Mouse (Mus musculus): Measurements from ENCODE around the gene Cacna2d2.

Cacna2d2 gene

GRCm38 (mm10) chr9:107493511-107493910, 94.1 kb downstream of the Cacna2d2 start:
- TF ChIP-seq GATA4 (IDR thresholded peaks at IDR 0.05; ENCODE audit: insufficient replicate concordance, low read length), result no peak

DNA sequence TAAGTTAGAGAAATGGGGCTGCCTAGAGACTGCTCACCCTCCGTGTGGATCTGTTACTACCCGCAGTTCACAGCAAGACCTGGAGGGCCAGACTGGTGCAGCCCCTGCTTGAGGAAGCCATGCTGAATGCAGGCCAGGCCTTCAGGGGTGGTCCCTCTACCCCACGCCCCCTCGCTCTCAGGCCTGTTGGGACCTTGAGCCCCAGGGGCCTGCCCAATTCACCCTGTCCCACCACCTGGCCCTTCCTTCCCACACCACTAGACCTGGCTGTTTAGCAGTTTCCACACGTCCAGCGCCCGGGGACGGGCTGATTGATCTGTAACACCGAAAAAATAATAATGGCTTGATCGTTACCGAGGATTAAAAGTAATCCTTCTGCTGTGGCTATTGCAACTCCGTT, 94.8 kb downstream of the Cacna2d2 start:
- TF ChIP-seq GATA4 (IDR thresholded peaks at IDR 0.05; ENCODE audit: insufficient replicate concordance, low read length), result no peak

DNA sequence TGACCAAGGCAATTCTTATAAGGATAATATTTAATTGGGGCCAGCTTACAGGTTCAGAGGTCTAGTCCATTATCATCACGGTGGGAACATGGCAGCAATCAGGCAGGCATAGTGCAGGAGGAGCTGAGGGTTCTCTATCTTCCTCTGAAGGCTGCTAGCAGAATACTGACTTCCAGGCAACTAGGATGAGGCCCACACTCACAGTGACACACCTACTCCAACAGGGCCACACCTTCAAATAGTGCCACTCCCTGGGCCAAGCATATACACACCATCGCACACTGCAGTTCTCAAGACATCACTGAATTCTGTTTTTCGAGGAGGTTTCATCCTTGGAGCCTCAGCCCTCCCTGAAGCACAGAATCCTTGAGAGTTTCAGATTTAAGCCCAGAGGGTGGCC, 96.9 kb downstream of the Cacna2d2 start:
- TF ChIP-seq GATA4 (IDR thresholded peaks at IDR 0.05; ENCODE audit: insufficient replicate concordance, low read length), result no peak

DNA sequence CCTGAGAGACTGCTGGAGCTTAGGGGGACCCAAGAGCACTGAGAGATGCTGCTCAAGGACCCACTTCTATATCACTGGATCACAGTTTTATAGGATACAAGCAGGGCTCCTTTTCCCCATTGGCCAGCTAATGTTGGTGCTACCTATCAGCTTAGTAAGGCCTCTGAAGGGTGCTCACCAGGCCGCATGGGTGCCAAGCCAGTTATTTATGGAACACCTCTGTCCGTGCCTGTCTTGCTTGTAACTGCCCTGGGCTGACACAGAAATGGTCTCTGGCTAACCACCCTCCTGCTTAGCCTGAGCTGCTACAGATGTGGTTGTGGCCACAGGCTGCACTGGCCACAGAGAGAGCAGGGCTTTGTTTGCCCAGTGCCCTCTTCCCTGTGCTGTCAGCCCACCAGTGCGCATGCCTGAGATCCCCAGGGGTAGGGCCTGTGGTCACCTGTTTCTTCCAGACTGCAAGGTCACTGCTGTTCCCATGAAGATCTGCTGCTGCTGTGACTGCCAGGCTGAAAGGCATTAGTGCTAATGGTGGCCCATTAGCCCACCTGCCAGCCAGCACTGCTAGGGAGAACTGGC, 101.4 kb downstream of the Cacna2d2 start:
- no peak for TF ChIP-seq GATA4 (IDR thresholded peaks at IDR 0.05; ENCODE audit: insufficient replicate concordance, low read length)

GRCm38 (mm10) chr9:107502131-107502846, 102.9 kb downstream of the Cacna2d2 start:
- TF ChIP-seq GATA4 (IDR thresholded peaks at IDR 0.05; ENCODE audit: insufficient replicate concordance, low read length), result no peak

DNA sequence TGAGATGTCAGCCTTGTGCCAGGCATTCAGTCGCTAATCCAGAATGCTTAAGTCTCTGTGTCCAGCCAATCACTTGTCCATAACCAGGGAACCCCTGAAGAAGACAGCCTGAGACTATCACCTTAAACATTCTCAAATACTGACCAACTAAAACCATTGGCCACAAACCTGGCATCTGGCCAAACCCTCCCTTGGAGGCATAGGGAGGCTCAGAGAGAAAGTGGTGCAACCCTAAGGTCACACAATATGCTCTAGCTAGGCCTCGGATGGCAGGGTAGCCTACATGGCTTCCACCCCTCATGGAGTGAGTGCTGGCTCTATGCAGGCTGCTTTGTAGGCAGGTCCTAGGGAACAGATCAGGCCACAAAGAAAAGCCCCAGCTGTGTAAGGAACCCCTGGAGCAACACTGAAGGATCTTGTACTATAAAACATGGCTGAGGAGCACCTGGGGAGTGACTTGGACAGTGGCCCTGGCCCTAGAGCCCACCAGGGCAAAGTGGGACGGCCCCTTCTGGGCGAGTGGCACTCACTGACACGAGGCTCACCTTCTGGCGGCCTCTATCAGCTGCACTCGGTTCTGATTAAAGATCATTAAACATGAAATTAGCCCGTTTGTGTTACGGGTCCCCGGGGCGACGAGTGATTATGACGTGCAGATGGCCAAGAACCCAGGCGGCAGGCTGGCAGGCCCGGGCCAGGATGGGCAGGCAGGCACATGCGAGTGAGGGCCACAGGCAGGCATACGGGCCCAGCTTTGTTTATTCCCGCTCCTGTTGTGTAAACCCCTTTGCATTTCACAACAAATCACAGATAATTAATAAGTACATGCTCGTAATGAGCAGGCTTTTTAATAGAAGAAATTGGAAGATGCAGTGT, 105.5 kb downstream of the Cacna2d2 start:
- no peak for TF ChIP-seq GATA4 (IDR thresholded peaks at IDR 0.05; ENCODE audit: insufficient replicate concordance, low read length)

DNA sequence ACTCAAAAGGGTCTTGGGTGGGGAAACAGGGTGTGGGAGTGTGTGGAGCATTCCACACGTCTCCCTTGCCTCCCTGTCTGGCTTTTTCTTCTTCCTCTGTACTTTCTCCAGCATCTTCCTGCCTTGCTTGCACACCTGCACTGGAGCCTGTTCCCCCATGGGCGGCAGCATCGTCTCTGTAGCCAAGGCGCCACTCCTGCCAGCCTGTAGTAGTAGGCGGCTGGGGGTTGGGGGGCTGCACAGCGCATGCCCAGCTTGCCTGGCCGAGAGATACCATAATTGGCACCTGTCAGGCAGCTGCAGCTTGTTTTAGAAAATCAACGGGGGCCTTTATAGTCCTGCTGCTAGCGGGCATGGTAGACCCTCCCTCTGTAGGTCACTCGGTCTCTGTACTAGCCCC, 108.9 kb downstream of the Cacna2d2 start:
- TF ChIP-seq GATA4 (IDR thresholded peaks at IDR 0.05; ENCODE audit: insufficient replicate concordance, low read length), result no peak

GRCm38 (mm10) chr9:107510384-107511100, 111.1 kb downstream of the Cacna2d2 start:
- TF ChIP-seq GATA4 (IDR thresholded peaks at IDR 0.05; ENCODE audit: insufficient replicate concordance, low read length), result no peak

DNA sequence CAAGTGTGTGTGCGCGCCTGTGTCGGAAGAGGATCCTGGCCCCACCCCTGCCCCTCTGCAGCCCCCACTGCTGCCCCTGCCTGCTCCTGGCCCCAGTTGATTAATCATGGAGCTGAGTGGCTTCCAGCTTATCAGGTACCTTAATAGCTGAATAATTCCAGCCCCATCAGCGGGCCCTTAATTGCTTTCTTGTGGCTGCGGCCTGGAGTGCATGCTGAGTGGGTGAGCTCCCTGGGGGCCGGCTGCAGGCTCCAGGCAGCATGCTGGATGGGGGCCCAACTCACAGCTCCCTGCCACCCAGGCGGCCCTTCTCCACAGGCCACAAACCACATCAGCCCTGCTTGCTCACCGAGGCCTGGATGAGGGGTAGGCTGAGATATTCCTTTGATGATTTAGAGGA, 112.0 kb downstream of the Cacna2d2 start:
- no peak for TF ChIP-seq GATA4 (IDR thresholded peaks at IDR 0.05; ENCODE audit: insufficient replicate concordance, low read length)

DNA sequence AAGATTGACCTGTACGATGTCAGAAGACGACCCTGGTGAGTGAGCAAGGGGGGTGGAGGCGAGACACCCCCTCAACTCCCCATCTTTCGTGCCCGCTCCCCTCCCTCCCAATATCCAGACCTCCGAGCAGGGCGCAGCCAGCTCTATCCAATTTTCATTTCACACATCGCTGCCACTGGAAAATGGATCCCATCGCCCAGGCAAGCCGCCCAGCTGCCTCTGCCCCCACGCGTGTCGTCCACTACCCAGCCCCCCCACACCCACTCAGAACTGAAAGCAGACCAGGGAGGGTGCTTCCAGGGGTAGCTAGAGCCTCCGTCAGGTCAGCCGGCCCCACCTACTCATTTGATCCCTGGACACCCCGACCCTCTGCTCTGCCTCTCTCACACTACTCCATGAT, 112.9 kb downstream of the Cacna2d2 start:
- no peak for TF ChIP-seq GATA4 (IDR thresholded peaks at IDR 0.05; ENCODE audit: insufficient replicate concordance, low read length)

GRCm38 (mm10) chr9:107514303-107514955, 115.0 kb downstream of the Cacna2d2 start:
- TF ChIP-seq GATA4 (IDR thresholded peaks at IDR 0.05; ENCODE audit: insufficient replicate concordance, low read length), result no peak

DNA sequence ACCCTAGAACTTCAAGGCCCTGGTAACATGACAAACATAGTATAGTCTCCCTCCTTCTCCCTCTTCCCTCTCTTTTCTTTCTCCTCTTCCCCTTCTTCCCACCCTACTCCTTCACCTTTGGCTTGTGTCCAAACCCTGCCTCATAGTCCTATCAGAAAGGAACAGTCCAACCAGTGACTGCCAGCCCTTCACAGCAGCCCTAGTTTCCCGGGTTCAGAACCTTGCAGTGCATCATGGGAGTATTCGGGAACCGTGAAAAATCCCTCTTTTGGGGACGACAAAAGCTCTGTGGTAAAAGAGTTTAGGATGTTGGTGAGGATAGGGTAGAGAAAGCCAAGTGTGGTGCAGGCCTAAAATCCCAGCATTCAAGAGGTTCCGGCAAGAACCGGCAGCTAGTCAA, 120.9 kb downstream of the Cacna2d2 start:
- no peak for TF ChIP-seq GATA4 (IDR thresholded peaks at IDR 0.05; ENCODE audit: insufficient replicate concordance, low read length)

- no peak for TF ChIP-seq GATA4 (IDR thresholded peaks at IDR 0.05; ENCODE audit: insufficient replicate concordance, low read length)
Observed at GRCm38 (mm10) chr9:107521190-107521589, 121.8 kb downstream of the Cacna2d2 start.

- TF ChIP-seq GATA4 (IDR thresholded peaks at IDR 0.05; ENCODE audit: insufficient replicate concordance, low read length), result no peak
Observed at GRCm38 (mm10) chr9:107521711-107522399, 122.4 kb downstream of the Cacna2d2 start.
